Mouse (Mus musculus): ENCODE data around the gene Kdm8. TPM values are rescaled to one million over a fixed set of nuclear protein-coding genes. Genes with fewer than 3 reads are reported as not detected.

Gene Kdm8
- total RNA-seq, 2 experiments from 2014 or later: 2.6 to 4.1 TPM

GRCm38 (mm10) chr7:125451078-125451477 is 6.6 kb downstream of the Kdm8 start:
- no peak for DNase-seq (ENCODE audit: low spot score in 2 of 2)

- no peak for DNase-seq (ENCODE audit: low spot score in 2 of 2)
These were observed 9.2 kb downstream of the Kdm8 start for GRCm38 (mm10) chr7:125453671-125454070.

- DNase-seq (ENCODE audit: low spot score in 2 of 2): no peak
These were observed 17.7 kb downstream of the Kdm8 start for GRCm38 (mm10) chr7:125462200-125462599.

- DNase-seq (ENCODE audit: low spot score in 2 of 2): peak; percentile 68 to 71
These were observed 25.5 kb downstream of the Kdm8 start for GRCm38 (mm10) chr7:125469937-125470336.

GRCm38 (mm10) chr7:125470901-125471300 is 26.4 kb downstream of the Kdm8 start:
- DNase-seq (ENCODE audit: low spot score in 2 of 2): no peak

- peak; percentile 74 to 82 for DNase-seq (ENCODE audit: low spot score in 2 of 2)
These were observed 27.7 kb downstream of the Kdm8 start for GRCm38 (mm10) chr7:125471991-125472741.

GRCm38 (mm10) chr7:125474535-125474934 is 30.1 kb downstream of the Kdm8 start:
- DNase-seq (ENCODE audit: low spot score in 2 of 2): no peak

GRCm38 (mm10) chr7:125475601-125476251 is 31.2 kb downstream of the Kdm8 start:
- DNase-seq (ENCODE audit: low spot score in 2 of 2): no peak

GRCm38 (mm10) chr7:125478391-125478984 is 34.0 kb downstream of the Kdm8 start:
- DNase-seq (ENCODE audit: low spot score in 2 of 2): peak in 1 of 2 experiments; percentile 40

- no peak for DNase-seq (ENCODE audit: low spot score in 2 of 2)
These were observed 36.0 kb downstream of the Kdm8 start for GRCm38 (mm10) chr7:125480518-125480917.

GRCm38 (mm10) chr7:125482339-125482738 is 37.9 kb downstream of the Kdm8 start:
- DNase-seq (ENCODE audit: low spot score in 2 of 2): no peak

- no peak for DNase-seq (ENCODE audit: low spot score in 2 of 2)
These were observed 38.4 kb downstream of the Kdm8 start for GRCm38 (mm10) chr7:125482886-125483285.

- DNase-seq (ENCODE audit: low spot score in 2 of 2): no peak
These were observed 40.3 kb downstream of the Kdm8 start for GRCm38 (mm10) chr7:125484791-125485190.

GRCm38 (mm10) chr7:125486121-125486630 is 41.7 kb downstream of the Kdm8 start:
- DNase-seq (ENCODE audit: low spot score in 2 of 2): no peak

- no peak for DNase-seq (ENCODE audit: low spot score in 2 of 2)
These were observed 42.6 kb downstream of the Kdm8 start for GRCm38 (mm10) chr7:125487126-125487525.

GRCm38 (mm10) chr7:125488706-125489105 is 44.2 kb downstream of the Kdm8 start:
- no peak for DNase-seq (ENCODE audit: low spot score in 2 of 2)

GRCm38 (mm10) chr7:125489636-125490035 is 45.2 kb downstream of the Kdm8 start:
- DNase-seq (ENCODE audit: low spot score in 2 of 2): no peak

- DNase-seq (ENCODE audit: low spot score in 2 of 2): peak; percentile 86
These were observed 46.7 kb downstream of the Kdm8 start, which contains the start of gene Nsmce1 for GRCm38 (mm10) chr7:125490947-125491735. Nsmce1 (minus strand) TSS chr7:125491596.

- no peak for DNase-seq (ENCODE audit: low spot score in 2 of 2)
These were observed 47.3 kb downstream of the Kdm8 start for GRCm38 (mm10) chr7:125491760-125492159.

- no peak for DNase-seq (ENCODE audit: low spot score in 2 of 2)
These were observed 48.1 kb downstream of the Kdm8 start for GRCm38 (mm10) chr7:125492551-125492950.

- no peak for DNase-seq (ENCODE audit: low spot score in 2 of 2)
These were observed 51.5 kb downstream of the Kdm8 start for GRCm38 (mm10) chr7:125495864-125496440.

Measured in adrenal gland, adult 18-20 months (tissue).